Mouse (Mus musculus): ENCODE results near the gene Zbtb37. TPM values are rescaled to one million over a fixed set of nuclear protein-coding genes. Genes with fewer than 3 reads are reported as not detected.

Gene Zbtb37
- total RNA-seq (2015; ENCODE audit: low replicate concordance) (2.5 and 5.4 TPM in 2 replicates), total RNA-seq (2017; ENCODE audit: low replicate concordance) (4.8 and 5.0 TPM in 2 replicates)

- ATAC-seq (replicated peaks; ENCODE audit: low FRiP score, poor library complexity, severe bottlenecking) = peak; percentile 83
These were observed at the start of gene Zbtb37 for GRCm38 (mm10) chr1:161034435-161035280. Zbtb37 (minus strand) TSS chr1:161034849.

DNA sequence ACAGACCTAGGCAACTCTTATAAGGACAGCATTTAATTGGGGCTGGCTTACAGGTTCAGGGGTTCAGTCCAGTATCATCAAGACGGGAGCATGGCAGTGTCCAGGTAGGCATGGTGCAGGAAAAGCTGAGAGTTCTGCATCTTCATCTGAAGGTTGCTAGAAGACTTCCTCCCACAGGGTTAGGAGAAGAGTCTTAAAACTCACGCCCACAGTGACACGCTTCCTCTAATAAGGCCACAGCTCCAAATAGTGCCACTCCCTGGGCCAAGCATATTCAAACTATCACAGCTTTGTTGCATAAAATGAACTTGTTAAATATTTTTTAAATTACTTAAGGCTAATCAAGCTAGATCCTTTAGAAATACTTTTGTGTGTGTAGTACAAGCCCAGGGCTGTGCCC is 42.6 kb upstream of the Zbtb37 start:
- ATAC-seq (replicated peaks; ENCODE audit: low FRiP score, poor library complexity, severe bottlenecking) = no peak

DNA sequence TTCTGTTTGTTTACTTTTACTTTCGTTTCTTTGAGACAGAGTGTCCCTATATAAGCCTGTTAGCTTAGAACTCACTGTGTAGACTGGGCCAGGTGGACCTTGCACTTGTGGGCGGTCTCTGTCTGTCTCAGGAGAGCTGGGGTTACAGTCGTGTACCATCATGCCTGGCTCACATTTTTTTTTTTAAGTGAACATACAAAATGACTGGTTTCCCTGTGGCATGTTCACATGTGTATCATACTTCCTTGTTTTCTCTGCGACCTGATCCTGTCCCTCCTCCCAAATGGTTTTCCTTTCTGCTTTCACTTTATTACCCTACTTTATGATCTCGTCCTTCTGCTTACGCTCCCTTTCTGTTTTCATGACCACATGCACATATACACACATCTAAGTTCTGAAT is 41.6 kb upstream of the Zbtb37 start:
- ATAC-seq (replicated peaks; ENCODE audit: low FRiP score, poor library complexity, severe bottlenecking) = no peak

DNA sequence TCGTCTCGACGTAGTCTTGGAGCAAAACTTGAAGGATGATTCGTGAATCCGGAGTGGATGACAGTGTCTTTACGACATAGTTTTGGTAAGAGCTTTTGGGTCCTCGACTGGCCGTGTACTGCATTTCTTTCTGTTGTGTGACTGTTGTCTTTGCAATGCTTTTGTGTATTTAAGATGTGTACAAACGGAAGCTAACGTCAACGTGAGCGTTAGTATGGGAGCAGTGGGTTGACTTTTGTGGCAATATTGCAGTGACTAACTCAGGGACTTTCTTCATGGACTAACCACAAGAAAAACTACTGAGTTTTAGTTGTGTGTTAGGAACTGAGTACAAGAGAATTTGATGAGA is 36.6 kb upstream of the Zbtb37 start:
- no peak for ATAC-seq (replicated peaks; ENCODE audit: low FRiP score, poor library complexity, severe bottlenecking)

DNA sequence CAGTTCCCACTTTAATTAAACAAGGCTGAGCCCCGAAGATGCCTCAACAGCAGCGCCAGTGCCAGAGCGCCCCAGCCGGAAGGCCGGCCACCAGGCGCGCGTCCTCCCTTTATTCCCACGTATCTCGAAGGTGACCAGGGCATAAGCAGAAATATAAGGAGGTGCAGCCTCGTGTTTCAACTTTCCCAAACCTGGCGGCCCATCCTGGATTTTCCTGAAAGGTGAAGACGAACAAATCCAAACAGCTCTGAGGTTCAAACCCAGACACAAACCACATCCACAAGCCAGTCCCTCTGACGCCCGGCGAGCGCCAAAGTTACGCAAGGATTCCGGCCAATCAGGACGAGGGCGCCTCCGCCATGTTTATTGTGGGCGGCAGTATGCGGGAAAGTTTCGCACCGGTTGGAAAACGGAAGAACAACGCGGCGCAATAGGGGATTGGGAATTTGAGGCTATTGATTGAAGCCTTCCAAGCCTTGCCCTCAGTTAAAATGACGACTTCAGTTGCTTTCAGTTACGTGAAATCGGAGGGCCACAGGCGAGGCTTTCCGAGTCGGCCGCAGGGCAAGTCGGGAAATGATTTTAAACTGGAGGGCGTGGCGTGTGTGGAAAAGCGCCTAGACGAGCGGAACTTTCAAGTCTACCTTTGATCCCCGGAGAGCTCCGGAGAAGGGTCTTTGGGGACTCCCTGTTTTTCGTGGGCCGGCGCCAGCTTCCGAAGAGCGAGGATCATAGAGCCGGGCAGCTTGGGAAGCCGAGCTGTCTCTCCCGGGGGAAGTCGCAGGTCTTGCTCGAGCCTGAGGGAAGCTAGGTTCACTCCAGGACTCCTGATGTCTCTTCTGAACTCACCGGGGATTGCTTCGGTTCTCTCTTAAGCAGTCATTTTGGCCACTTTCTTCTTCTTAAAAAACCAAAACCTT is 36.0 kb upstream of the Zbtb37 start, which contains the start of the genes Dars2 and Cenpl:
Dars2 (minus strand) TSS at position 307 of the 920 bp plus-strand sequence.
Cenpl (plus strand) TSS at position 362 of the 920 bp plus-strand sequence.
- ATAC-seq (replicated peaks; ENCODE audit: low FRiP score, poor library complexity, severe bottlenecking) = peak; percentile 91

DNA sequence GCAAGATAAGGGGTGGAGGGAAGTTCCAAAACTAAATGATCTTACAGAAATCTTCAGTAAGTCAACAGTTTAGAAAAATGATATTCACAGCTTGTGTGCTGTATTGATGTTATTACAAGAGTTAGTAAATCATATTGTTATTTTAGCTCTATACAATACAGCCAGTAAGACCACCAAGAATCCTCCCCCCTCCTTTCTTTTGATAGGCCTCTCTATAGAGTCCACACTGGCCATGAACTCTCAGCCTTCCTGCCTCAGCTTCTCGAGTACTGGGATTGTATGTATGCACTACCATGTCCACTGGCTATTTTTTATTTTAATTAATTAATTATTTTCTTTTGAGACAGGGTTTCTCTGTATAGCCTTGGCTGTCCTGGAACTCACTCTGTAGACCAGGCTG is 28.7 kb upstream of the Zbtb37 start:
- no peak for ATAC-seq (replicated peaks; ENCODE audit: low FRiP score, poor library complexity, severe bottlenecking)

DNA sequence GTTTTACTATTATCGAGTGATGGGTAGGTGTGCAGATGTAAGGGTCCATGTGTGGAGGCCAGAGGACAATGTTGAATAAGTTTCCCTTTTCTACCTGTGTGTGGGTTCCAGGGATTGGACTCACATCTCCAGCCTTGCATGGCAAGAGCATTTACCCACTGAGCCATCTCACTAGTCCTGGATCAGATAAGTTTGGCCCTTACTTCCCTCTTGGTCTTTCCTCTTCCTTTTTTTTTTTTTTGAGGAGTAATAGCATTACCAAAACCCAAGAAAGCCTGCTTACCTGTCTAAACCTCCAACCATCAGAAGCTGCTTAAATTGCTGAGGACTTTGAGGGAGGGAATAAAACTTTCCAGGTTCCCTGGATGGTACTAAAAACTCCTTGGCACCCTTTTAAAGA is 22.5 kb upstream of the Zbtb37 start:
- ATAC-seq (replicated peaks; ENCODE audit: low FRiP score, poor library complexity, severe bottlenecking) = no peak

- no peak for ATAC-seq (replicated peaks; ENCODE audit: low FRiP score, poor library complexity, severe bottlenecking)
These were observed 12.3 kb upstream of the Zbtb37 start for GRCm38 (mm10) chr1:161046972-161047371.

DNA sequence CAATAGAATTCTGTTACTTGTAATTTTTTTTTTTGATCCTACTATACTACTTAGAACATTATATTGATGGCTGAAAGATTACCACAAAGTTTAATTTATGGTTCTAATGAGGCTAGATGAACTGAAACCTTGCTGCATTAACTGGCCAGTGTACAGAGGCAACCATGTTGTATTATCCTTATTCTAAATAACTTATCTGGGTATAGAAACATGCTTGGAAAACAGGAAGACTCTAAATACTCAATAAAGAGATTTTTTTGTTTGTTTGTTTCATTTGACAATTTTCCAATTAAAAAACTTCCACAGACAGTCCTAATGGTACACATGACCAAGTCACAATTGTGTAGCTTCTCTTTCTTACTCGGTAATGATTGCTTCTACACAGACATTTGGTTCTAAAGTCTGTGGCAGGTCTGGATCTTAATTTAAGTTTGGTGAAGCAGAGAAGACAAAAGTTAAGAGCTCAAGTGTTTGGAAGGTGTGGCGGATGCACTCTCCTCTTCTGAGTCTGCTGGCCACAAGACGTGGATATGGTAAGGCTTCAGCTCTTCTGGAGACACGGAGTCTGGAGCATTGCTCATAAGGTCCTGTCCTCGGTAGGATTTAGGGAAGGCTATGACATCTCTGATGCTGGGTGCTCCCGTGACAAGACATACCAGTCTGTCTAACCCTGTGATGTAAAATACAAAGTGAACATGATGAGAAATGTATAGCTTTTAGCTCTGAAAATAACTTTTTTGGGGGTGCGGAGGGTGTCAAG is 6.8 kb upstream of the Zbtb37 start:
- ATAC-seq (replicated peaks; ENCODE audit: low FRiP score, poor library complexity, severe bottlenecking) = no peak

- ATAC-seq (replicated peaks; ENCODE audit: low FRiP score, poor library complexity, severe bottlenecking) = no peak
These were observed 6.2 kb upstream of the Zbtb37 start for GRCm38 (mm10) chr1:161040855-161041254.

DNA sequence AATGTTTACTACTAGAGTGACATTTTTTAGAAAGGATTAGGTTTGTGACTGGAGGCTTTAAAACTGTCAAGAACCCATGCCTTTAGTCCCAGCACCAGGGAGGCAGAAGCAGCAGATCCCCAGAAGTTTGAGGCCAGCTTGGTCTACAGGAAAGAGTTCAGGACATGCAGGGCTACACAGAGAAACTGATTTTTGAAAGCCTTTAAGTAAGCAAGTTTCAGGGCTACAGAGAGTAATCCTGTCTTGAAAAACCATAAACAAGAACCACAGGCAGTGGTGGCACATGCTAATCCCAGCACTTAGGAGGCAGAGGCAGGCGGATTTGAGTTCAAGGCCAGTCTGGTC is 5.7 kb upstream of the Zbtb37 start:
- no peak for ATAC-seq (replicated peaks; ENCODE audit: low FRiP score, poor library complexity, severe bottlenecking)

- no peak for ATAC-seq (replicated peaks; ENCODE audit: low FRiP score, poor library complexity, severe bottlenecking)
These were observed 5.2 kb upstream of the Zbtb37 start for GRCm38 (mm10) chr1:161039741-161040425.

DNA sequence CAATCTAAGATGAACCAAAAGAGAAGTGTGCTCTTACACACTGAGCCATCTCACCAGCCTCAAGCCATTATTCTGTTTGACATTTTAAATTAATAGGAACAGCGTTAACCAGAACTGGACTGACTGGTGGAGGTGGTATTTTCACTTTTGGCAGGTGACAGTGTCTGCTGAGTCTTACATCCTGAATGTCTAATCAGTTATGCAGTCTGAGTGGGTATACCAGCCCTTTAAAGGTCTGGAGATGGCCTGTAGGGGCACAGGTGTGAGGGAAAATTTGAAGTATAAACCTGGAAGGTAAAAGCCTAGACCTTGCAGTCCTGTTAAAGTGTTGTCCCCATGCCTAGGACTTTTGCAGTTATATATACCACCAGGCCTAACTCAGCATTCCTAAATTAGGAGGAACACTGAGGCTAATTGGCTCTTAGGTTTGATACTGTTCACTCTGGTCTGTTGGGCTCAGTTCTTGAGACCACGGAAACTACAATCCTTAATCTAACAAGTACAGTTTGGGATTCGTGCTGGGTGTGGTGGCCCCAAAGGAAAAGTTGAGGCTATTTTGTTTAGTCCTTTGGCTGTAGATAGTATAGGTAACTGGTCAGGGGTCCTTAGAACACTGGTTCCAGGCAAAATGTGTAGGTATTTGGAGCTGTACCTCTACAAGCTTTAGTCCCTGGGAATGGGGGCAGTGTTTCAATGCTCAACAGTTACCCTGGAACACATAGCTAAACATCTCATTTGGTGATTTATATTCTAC is 4.5 kb upstream of the Zbtb37 start:
- no peak for ATAC-seq (replicated peaks; ENCODE audit: low FRiP score, poor library complexity, severe bottlenecking)

GRCm38 (mm10) chr1:161038004-161038403 is 3.4 kb upstream of the Zbtb37 start:
- ATAC-seq (replicated peaks; ENCODE audit: low FRiP score, poor library complexity, severe bottlenecking) = no peak

GRCm38 (mm10) chr1:161037599-161037998 is 3.0 kb upstream of the Zbtb37 start:
- ATAC-seq (replicated peaks; ENCODE audit: low FRiP score, poor library complexity, severe bottlenecking) = no peak

- ATAC-seq (replicated peaks; ENCODE audit: low FRiP score, poor library complexity, severe bottlenecking) = no peak
These were observed 2.4 kb upstream of the Zbtb37 start for GRCm38 (mm10) chr1:161037026-161037425.

- no peak for ATAC-seq (replicated peaks; ENCODE audit: low FRiP score, poor library complexity, severe bottlenecking)
These were observed 1.8 kb upstream of the Zbtb37 start for GRCm38 (mm10) chr1:161036411-161036841.

- no peak for ATAC-seq (replicated peaks; ENCODE audit: low FRiP score, poor library complexity, severe bottlenecking)
These were observed 1.2 kb upstream of the Zbtb37 start for GRCm38 (mm10) chr1:161035786-161036404.

All from erythroid progenitor cell, adult 5-6 weeks (primary cell).